Mouse (Mus musculus) C2C12 (cell line): ENCODE results near the gene Anks1b. TPM values are rescaled to one million over a fixed set of nuclear protein-coding genes. Genes with fewer than 3 reads are reported as not detected.

ENCODE experiments used
- H3K27me3 ChIP-seq: one replicate; pipeline ENCODE4 v1.6.1; 2011; ENCODE audit not compliant: control insufficient read depth, insufficient read depth, insufficient read length
- H3K36me3 ChIP-seq: one replicate; pipeline ENCODE4 v1.6.1; 2011; ENCODE audit not compliant: control insufficient read depth, insufficient read depth
- H3K4me3 ChIP-seq: one replicate; pipeline ENCODE4 v1.5.1; 2011; ENCODE audit warnings: mild to moderate bottlenecking, control low read depth; ENCODE audit not compliant: poor library complexity, insufficient read depth, severe bottlenecking
- H3K79me2 ChIP-seq: one replicate; pipeline ENCODE4 v1.6.1; 2011; ENCODE audit not compliant: control insufficient read depth, insufficient read depth
- H3K79me3 ChIP-seq: one replicate; pipeline ENCODE4 v1.6.1; 2011; ENCODE audit warnings: low read depth, control low read depth
- H3ac ChIP-seq: one replicate; pipeline ENCODE3; 2011; ENCODE audit warnings: low read depth; ENCODE audit not compliant: control insufficient read depth, insufficient read length
- CEBPB ChIP-seq: IDR thresholded peaks from one replicate; pipeline ENCODE4 v1.6.1; 2011; ENCODE audit warnings: low read depth, mild to moderate bottlenecking, control low read depth, moderate library complexity
- CTCF ChIP-seq: IDR thresholded peaks from one replicate; pipeline ENCODE4 v1.5.1; 2011; ENCODE audit not compliant: control insufficient read depth, insufficient read depth, insufficient read length
- FOSL1 ChIP-seq: IDR thresholded peaks from one replicate; pipeline ENCODE4 v1.8.0; 2011; ENCODE audit warnings: mild to moderate bottlenecking, low read length; ENCODE audit not compliant: poor library complexity, insufficient read depth, severe bottlenecking
- MAX ChIP-seq: IDR thresholded peaks from one replicate; pipeline ENCODE4 v1.6.1; 2011; ENCODE audit warnings: mild to moderate bottlenecking, control low read depth
- MYOD1 ChIP-seq: IDR thresholded peaks from one replicate; pipeline ENCODE4 v1.6.1; 2011; ENCODE audit warnings: low read depth; ENCODE audit not compliant: control insufficient read depth, insufficient read length
- MYOG ChIP-seq: IDR thresholded peaks from one replicate; pipeline ENCODE4 v1.6.1; 2011; ENCODE audit not compliant: control insufficient read depth, insufficient read length; ENCODE audit errors: extremely low read depth
- USF1 ChIP-seq: IDR thresholded peaks from one replicate; pipeline ENCODE4 v1.6.1; 2011; ENCODE audit warnings: low read depth, mild to moderate bottlenecking, control low read depth, moderate library complexity
- polyA plus RNA-seq: library from polyadenylated mRNA; unstranded; fragments of >200 nt; fragmentation: generic; extraction: Trizol; gene quantifications from one replicate; pipeline ENCODE4 v1.2.1, GENCODE M21; 2012; ENCODE audit warnings: missing spikeins

Gene Anks1b
- polyA plus RNA-seq, 1 experiment, result 0.27 TPM

DNA sequence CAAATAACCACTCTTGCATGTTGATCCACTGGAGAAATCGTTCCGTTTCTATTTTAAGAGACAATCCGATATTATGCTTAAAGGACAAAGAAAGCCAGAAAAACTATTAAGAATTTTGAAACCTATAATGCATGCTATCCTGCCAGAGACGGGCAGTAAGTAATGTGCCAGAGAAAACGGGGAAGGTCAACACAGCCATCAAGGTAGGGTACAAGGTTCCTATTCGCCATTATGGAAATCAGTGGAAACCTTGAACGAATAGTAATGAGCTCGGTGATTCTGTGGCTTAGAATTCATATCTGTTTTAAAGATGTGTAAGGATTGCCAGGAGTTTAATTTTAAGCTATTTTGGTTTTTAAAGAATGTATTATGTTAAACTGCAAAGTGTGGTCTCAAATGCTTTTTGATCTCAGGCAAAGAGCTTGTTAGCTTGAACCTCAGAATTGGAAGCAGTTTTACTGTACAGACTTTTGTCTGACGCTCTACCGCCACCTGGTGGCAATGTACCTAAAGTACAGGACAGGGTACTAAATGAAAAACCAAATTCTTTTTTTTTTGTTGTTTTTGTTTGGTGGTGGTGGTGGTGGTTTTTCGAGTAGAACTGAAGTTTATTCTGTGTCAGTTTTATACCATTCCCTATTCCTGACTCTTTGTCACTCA, 816.7 kb downstream of the Anks1b start:
- Histone ChIP-seq H3K27me3 (no peaks in the 10 kb centered on the region), H3K4me3 (no peak overlapping the region), H3K79me3 (no peaks in the 10 kb centered on the region), H3ac (no peak overlapping the region), H3K36me3 (no peaks in the 10 kb centered on the region), H3K79me2 (no peaks in the 10 kb centered on the region)
- TF ChIP-seq MAX, result no peak
- no peak for TF ChIP-seq MYOD1
- no peak for TF ChIP-seq MYOG
- TF ChIP-seq FOSL1, result no peak
- no peak for TF ChIP-seq USF1
- TF ChIP-seq CTCF, result no peak
- no peak for TF ChIP-seq CEBPB

DNA sequence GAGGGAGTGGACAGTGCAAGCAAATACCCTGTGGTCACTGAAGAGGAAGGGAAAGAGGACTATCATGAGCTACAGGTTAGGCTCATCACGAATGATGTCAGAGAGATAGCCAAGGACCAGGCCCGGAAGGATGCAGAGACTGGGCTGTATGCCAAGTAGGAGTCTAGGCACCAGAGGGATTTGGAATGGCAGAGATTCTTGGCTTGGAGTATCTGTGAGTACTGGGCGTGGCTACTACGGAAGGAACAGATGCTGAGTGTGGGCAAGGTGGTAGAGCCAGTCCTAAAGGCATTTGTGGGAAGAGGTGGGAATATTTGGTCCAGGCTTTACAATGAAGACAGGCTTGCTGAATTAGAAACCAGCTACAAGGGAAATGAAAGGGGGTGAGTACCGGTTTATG, 823.4 kb downstream of the Anks1b start:
- TF ChIP-seq MYOD1 (no peak), USF1 (no peak), MYOG (no peak), CEBPB (no peak), CTCF (no peak), FOSL1 (no peak), MAX (no peak)
- no peaks in the 10 kb centered on the region for H3K36me3 ChIP-seq
- no peaks in the 10 kb centered on the region for H3K79me3 ChIP-seq
- H3K27me3 ChIP-seq, result no peaks in the 10 kb centered on the region
- no peak overlapping the region for H3ac ChIP-seq
- H3K79me2 ChIP-seq, result no peaks in the 10 kb centered on the region
- H3K4me3 ChIP-seq, result no peak overlapping the region

GRCm38 (mm10) chr10:90697413-90697812, 824.1 kb downstream of the Anks1b start:
- no peaks in the 10 kb centered on the region for H3K27me3 ChIP-seq
- no peaks in the 10 kb centered on the region for H3K79me2 ChIP-seq
- no peak overlapping the region for H3ac ChIP-seq
- no peaks in the 10 kb centered on the region for H3K79me3 ChIP-seq
- TF ChIP-seq CEBPB (no peak), MYOG (no peak), CTCF (no peak), USF1 (no peak), MYOD1 (no peak), MAX (no peak), FOSL1 (no peak)
- no peaks in the 10 kb centered on the region for H3K36me3 ChIP-seq
- no peak overlapping the region for H3K4me3 ChIP-seq

DNA sequence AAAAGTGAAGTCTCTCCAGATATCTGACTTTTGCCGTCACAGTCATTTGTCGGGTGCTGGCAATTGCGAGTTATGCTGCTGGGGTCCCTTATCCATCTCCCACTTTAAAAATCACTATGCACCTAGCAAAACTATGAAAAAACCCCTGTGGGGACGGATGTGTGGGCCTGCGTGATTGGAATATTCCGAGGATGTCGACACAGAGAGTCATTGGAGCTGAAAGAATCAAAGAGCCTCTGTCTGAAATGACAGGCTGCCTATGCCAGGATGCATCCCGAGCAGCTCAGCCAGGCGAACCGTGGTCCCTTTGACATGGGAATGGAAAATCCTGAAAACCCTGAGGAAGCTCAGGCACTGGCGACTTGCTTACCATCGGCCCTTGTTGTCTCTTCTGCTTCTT, 825.9 kb downstream of the Anks1b start:
- TF ChIP-seq CTCF (no peak), MAX (no peak), CEBPB (no peak), FOSL1 (no peak), USF1 (no peak)

DNA sequence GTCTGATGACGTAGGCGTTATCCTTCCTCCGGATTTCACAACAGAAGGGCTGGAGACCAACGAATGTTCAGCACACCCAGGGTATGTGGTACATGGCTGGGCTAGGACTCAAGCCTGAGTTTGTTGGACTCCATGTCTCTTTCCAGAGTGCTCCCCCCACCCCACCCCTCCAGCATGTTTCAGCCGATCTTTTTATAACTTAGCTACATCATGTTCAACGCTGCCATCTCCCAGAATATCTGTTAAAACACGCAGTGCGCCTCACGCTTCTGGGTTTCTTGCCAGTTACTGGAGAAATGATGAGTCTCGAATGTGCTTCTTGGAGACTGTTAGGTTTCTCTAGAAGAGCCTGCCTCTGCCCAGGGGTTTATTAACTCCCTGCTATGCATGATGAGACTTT, 831.3 kb downstream of the Anks1b start:
- TF ChIP-seq MAX (no peak), CEBPB (no peak), CTCF (no peak), FOSL1 (no peak), USF1 (no peak), MYOD1 (no peak), MYOG (no peak)
- H3K79me3 ChIP-seq, result no peaks in the 10 kb centered on the region
- H3K79me2 ChIP-seq, result no peaks in the 10 kb centered on the region
- no peak overlapping the region for H3ac ChIP-seq
- H3K27me3 ChIP-seq, result no peaks in the 10 kb centered on the region
- H3K36me3 ChIP-seq, result no peaks in the 10 kb centered on the region
- H3K4me3 ChIP-seq, result no peak overlapping the region

More for the DNA sequence above, 825.9 kb downstream of the Anks1b start:
- Histone ChIP-seq H3K79me3 (no peaks in the 10 kb centered on the region), H3K4me3 (no peak overlapping the region), H3K79me2 (no peaks in the 10 kb centered on the region), H3K36me3 (no peaks in the 10 kb centered on the region), H3ac (no peak overlapping the region), H3K27me3 (no peaks in the 10 kb centered on the region)
